Mouse (Mus musculus): ENCODE data around the gene Mapk8ip3. TPM values are rescaled to one million over a fixed set of nuclear protein-coding genes. Genes with fewer than 3 reads are reported as not detected.
A peak's percentile ranks its signal among the peaks of the same experiment; 100 is the strongest.

The Mapk8ip3 gene
- polyA plus RNA-seq, 1 experiment from 2014 or later: 101 TPM

- Histone ChIP-seq H3K4me2 (peak overlapping the region; percentile 93), H3K27me3 (peaks cover 3% of the 10 kb centered on the region; the same call in 1 of the 2 replicates), H3K9ac (peak overlapping the region; percentile 67), H3K9me3 (no peaks in the 10 kb centered on the region), H3K4me1 (replicated peaks) (peaks cover 25% of the 10 kb centered on the region), H3K4me3 (peak overlapping the region; percentile 94), H3K36me3 (peaks cover 20% of the 10 kb centered on the region), H3K27ac (replicated peaks) (no peak overlapping the region)
- WGBS: 82% methylated on average over 10 of the region's 10 CpGs
- no peak for ATAC-seq (ENCODE audit: low FRiP score, low read depth)
These were observed 85.2 kb downstream of the Mapk8ip3 start for GRCm38 (mm10) chr17:24851381-24852125.

- 1% methylated on average over 20 of the region's 20 CpGs for WGBS
- Histone ChIP-seq H3K9me3 (no peaks in the 10 kb centered on the region), H3K4me1 (replicated peaks) (peaks cover 25% of the 10 kb centered on the region), H3K9ac (peak overlapping the region; percentile 67), H3K4me3 (peak overlapping the region; percentile 94), H3K27ac (replicated peaks) (peak overlapping the region; percentile 98), H3K27me3 (peaks cover 3% of the 10 kb centered on the region; the same call in 1 of the 2 replicates), H3K36me3 (peaks cover 15% of the 10 kb centered on the region), H3K4me2 (peak overlapping the region; percentile 93)
- ATAC-seq (ENCODE audit: low FRiP score, low read depth): no peak
These were observed 86.0 kb downstream of the Mapk8ip3 start for GRCm38 (mm10) chr17:24850773-24851127.

GRCm38 (mm10) chr17:24850065-24850772, 86.6 kb downstream of the Mapk8ip3 start, which contains the start of gene Fahd1:
TSS of gene Fahd1 (minus strand) at chr17:24850364.
- Histone ChIP-seq H3K4me3 (peak within 1 kb of the TSS; percentile 94), H3K36me3 (peaks cover 15% of the 10 kb centered on the region), H3K9me3 (no peaks in the 10 kb centered on the region), H3K27ac (replicated peaks) (peak within 1 kb of the TSS; percentile 98), H3K9ac (peak within 1 kb of the TSS; percentile 82), H3K4me1 (replicated peaks) (peaks cover 25% of the 10 kb centered on the region), H3K4me2 (peak within 1 kb of the TSS; percentile 93), H3K27me3 (peaks cover 3% of the 10 kb centered on the region; the same call in 1 of the 2 replicates)
- peak; percentile 100 for ATAC-seq (ENCODE audit: low FRiP score, low read depth)
- under 1% methylated on average over 58 of the region's 58 CpGs for WGBS

GRCm38 (mm10) chr17:24849733-24850064, 87.1 kb downstream of the Mapk8ip3 start:
- H3K9me3 ChIP-seq: no peaks in the 10 kb centered on the region
- peaks cover 3% of the 10 kb centered on the region; the same call in 1 of the 2 replicates for H3K27me3 ChIP-seq
- ATAC-seq (ENCODE audit: low FRiP score, low read depth): no peak; the same call in 1 of the 2 replicates
- H3K4me1 ChIP-seq (replicated peaks): peaks cover 25% of the 10 kb centered on the region
- peak overlapping the region; percentile 94 for H3K4me3 ChIP-seq
- peak overlapping the region; percentile 98 for H3K27ac ChIP-seq (replicated peaks)
- H3K9ac ChIP-seq: peak overlapping the region; percentile 82
- H3K36me3 ChIP-seq: peaks cover 15% of the 10 kb centered on the region
- under 1% methylated on average over 21 of the region's 21 CpGs for WGBS
- peak overlapping the region; percentile 93 for H3K4me2 ChIP-seq

GRCm38 (mm10) chr17:24848600-24849031, 88.2 kb downstream of the Mapk8ip3 start:
- peaks cover 25% of the 10 kb centered on the region for H3K4me1 ChIP-seq (replicated peaks)
- H3K4me2 ChIP-seq: peak overlapping the region; percentile 93
- H3K9me3 ChIP-seq: no peaks in the 10 kb centered on the region
- no peak for ATAC-seq (ENCODE audit: low FRiP score, low read depth)
- H3K27ac ChIP-seq (replicated peaks): no peak overlapping the region
- peak overlapping the region; percentile 94 for H3K4me3 ChIP-seq
- H3K27me3 ChIP-seq: peaks cover 6% of the 10 kb centered on the region; the same call in 1 of the 2 replicates
- peaks cover 6% of the 10 kb centered on the region for H3K36me3 ChIP-seq
- 0 out of 2 replicates have a peak overlapping the region, but pooled peaks have one; percentile 16 for H3K9ac ChIP-seq

- no peak overlapping the region for H3K27ac ChIP-seq (replicated peaks)
- peaks cover 6% of the 10 kb centered on the region; the same call in 1 of the 2 replicates for H3K27me3 ChIP-seq
- no peaks in the 10 kb centered on the region for H3K36me3 ChIP-seq
- no peak overlapping the region for H3K4me2 ChIP-seq
- 90% methylated on average over 1 of the region's 1 CpGs for WGBS
- H3K9me3 ChIP-seq: no peaks in the 10 kb centered on the region
- no peak for ATAC-seq (ENCODE audit: low FRiP score, low read depth)
- peaks cover 25% of the 10 kb centered on the region for H3K4me1 ChIP-seq (replicated peaks)
- no peak overlapping the region for H3K4me3 ChIP-seq
- no peak overlapping the region for H3K9ac ChIP-seq
These were observed 89.4 kb downstream of the Mapk8ip3 start for GRCm38 (mm10) chr17:24847386-24847785.

- ATAC-seq (ENCODE audit: low FRiP score, low read depth): no peak
- 59% methylated on average over 9 of the region's 9 CpGs for WGBS
These were observed 92.3 kb downstream of the Mapk8ip3 start for GRCm38 (mm10) chr17:24844525-24844924.

GRCm38 (mm10) chr17:24842631-24843030, 94.1 kb downstream of the Mapk8ip3 start:
- no peak overlapping the region for H3K27ac ChIP-seq (replicated peaks)
- WGBS: 65% methylated on average over 2 of the region's 2 CpGs

More at GRCm38 (mm10) chr17:24844525-24844924, 92.3 kb downstream of the Mapk8ip3 start:
- H3K4me1 ChIP-seq (replicated peaks): peaks cover 13% of the 10 kb centered on the region
- H3K4me2 ChIP-seq: no peak overlapping the region
- H3K9ac ChIP-seq: no peak overlapping the region
- H3K36me3 ChIP-seq: no peaks in the 10 kb centered on the region
- H3K4me3 ChIP-seq: no peak overlapping the region
- H3K27ac ChIP-seq (replicated peaks): no peak overlapping the region
- no peaks in the 10 kb centered on the region for H3K9me3 ChIP-seq
- peaks cover 11% of the 10 kb centered on the region for H3K27me3 ChIP-seq

More at GRCm38 (mm10) chr17:24842631-24843030, 94.1 kb downstream of the Mapk8ip3 start:
- Histone ChIP-seq H3K9me3 (no peaks in the 10 kb centered on the region), H3K36me3 (no peaks in the 10 kb centered on the region), H3K4me1 (replicated peaks) (no peaks in the 10 kb centered on the region), H3K9ac (no peak overlapping the region), H3K4me3 (no peak overlapping the region), H3K27me3 (peaks cover 11% of the 10 kb centered on the region), H3K4me2 (no peak overlapping the region)
- no peak for ATAC-seq (ENCODE audit: low FRiP score, low read depth)

Other genes with a start within 250 kb of the Mapk8ip3 start
- 234 and 241 TPM in 2 replicates for gene Syngr3, start 247.0 kb downstream of the Mapk8ip3 start, polyA plus RNA-seq (2015; fragmentation: Nextera tagmentation; extraction: Ambion mirVana)
- 36.5 and 36.6 TPM in 2 replicates for gene Gfer, start 240.8 kb downstream of the Mapk8ip3 start, polyA plus RNA-seq (2015; fragmentation: Nextera tagmentation; extraction: Ambion mirVana)
- gene Noxo1, start 240.7 kb downstream of the Mapk8ip3 start, polyA plus RNA-seq (2015; fragmentation: Nextera tagmentation; extraction: Ambion mirVana): 1.5 and 2.3 TPM in 2 replicates
- 64.2 and 64.9 TPM in 2 replicates for gene Tbl3, start 229.3 kb downstream of the Mapk8ip3 start, polyA plus RNA-seq (2015; fragmentation: Nextera tagmentation; extraction: Ambion mirVana)
- gene Rnf151, start 218.9 kb downstream of the Mapk8ip3 start, polyA plus RNA-seq (2015; fragmentation: Nextera tagmentation; extraction: Ambion mirVana): not detected in 2 replicates
- gene Rps2, start 218.9 kb downstream of the Mapk8ip3 start, polyA plus RNA-seq (2015; fragmentation: Nextera tagmentation; extraction: Ambion mirVana): 753 and 774 TPM in 2 replicates
- 290 TPM in 2 replicates for gene Ndufb10, start 212.5 kb downstream of the Mapk8ip3 start, polyA plus RNA-seq (2015; fragmentation: Nextera tagmentation; extraction: Ambion mirVana)
- 0.22 TPM in 1 of 2 replicates, not detected in the other for gene Rpl3l, start 209.2 kb downstream of the Mapk8ip3 start, polyA plus RNA-seq (2015; fragmentation: Nextera tagmentation; extraction: Ambion mirVana)
- gene Msrb1, start 200.3 kb downstream of the Mapk8ip3 start, polyA plus RNA-seq (2015; fragmentation: Nextera tagmentation; extraction: Ambion mirVana): 19.4 and 20.8 TPM in 2 replicates
- gene Hs3st6, start 184.0 kb downstream of the Mapk8ip3 start, polyA plus RNA-seq (2015; fragmentation: Nextera tagmentation; extraction: Ambion mirVana): 0.30 and 0.33 TPM in 2 replicates
- not detected in 2 replicates for gene Meiob, start 132.7 kb downstream of the Mapk8ip3 start, polyA plus RNA-seq (2015; fragmentation: Nextera tagmentation; extraction: Ambion mirVana)
- gene Hagh, start 96.8 kb downstream of the Mapk8ip3 start, polyA plus RNA-seq (2015; fragmentation: Nextera tagmentation; extraction: Ambion mirVana): 71.8 and 72.1 TPM in 2 replicates
- 20.5 and 20.7 TPM in 2 replicates for gene Fahd1, start 86.6 kb downstream of the Mapk8ip3 start, polyA plus RNA-seq (2015; fragmentation: Nextera tagmentation; extraction: Ambion mirVana)
- gene Igfals, start 71.0 kb downstream of the Mapk8ip3 start, polyA plus RNA-seq (2015; fragmentation: Nextera tagmentation; extraction: Ambion mirVana): 0.12 and 0.24 TPM in 2 replicates
- gene Nubp2, start 50.6 kb downstream of the Mapk8ip3 start, polyA plus RNA-seq (2015; fragmentation: Nextera tagmentation; extraction: Ambion mirVana): 62.7 and 65.2 TPM in 2 replicates
- gene Spsb3, start 50.3 kb downstream of the Mapk8ip3 start, polyA plus RNA-seq (2015; fragmentation: Nextera tagmentation; extraction: Ambion mirVana): 78.5 and 87.6 TPM in 2 replicates
- 27.0 and 30.5 TPM in 2 replicates for gene Eme2, start 41.9 kb downstream of the Mapk8ip3 start, polyA plus RNA-seq (2015; fragmentation: Nextera tagmentation; extraction: Ambion mirVana)
- gene Mrps34, start 41.9 kb downstream of the Mapk8ip3 start, polyA plus RNA-seq (2015; fragmentation: Nextera tagmentation; extraction: Ambion mirVana): 80.1 and 82.3 TPM in 2 replicates
- 81.6 and 85.5 TPM in 2 replicates for gene Nme3, start 40.5 kb downstream of the Mapk8ip3 start, polyA plus RNA-seq (2015; fragmentation: Nextera tagmentation; extraction: Ambion mirVana)
- 101 and 112 TPM in 2 replicates for gene Jpt2, start 23.7 kb upstream of the Mapk8ip3 start, polyA plus RNA-seq (2015; fragmentation: Nextera tagmentation; extraction: Ambion mirVana)
- gene Cramp1l, start 78.8 kb upstream of the Mapk8ip3 start, polyA plus RNA-seq (2015; fragmentation: Nextera tagmentation; extraction: Ambion mirVana): 6.3 and 6.7 TPM in 2 replicates
- 18.8 and 20.0 TPM in 2 replicates for gene Ift140, start 79.1 kb upstream of the Mapk8ip3 start, polyA plus RNA-seq (2015; fragmentation: Nextera tagmentation; extraction: Ambion mirVana)
- gene Tmem204, start 146.6 kb upstream of the Mapk8ip3 start, polyA plus RNA-seq (2015; fragmentation: Nextera tagmentation; extraction: Ambion mirVana): 10.9 TPM in 2 replicates
- 51.3 and 58.9 TPM in 2 replicates for gene Telo2, start 179.0 kb upstream of the Mapk8ip3 start, polyA plus RNA-seq (2015; fragmentation: Nextera tagmentation; extraction: Ambion mirVana)
- not detected in 2 replicates for gene Ptx4, start 183.8 kb upstream of the Mapk8ip3 start, polyA plus RNA-seq (2015; fragmentation: Nextera tagmentation; extraction: Ambion mirVana)
- 29.4 and 32.2 TPM in 2 replicates for gene Clcn7, start 196.4 kb upstream of the Mapk8ip3 start, polyA plus RNA-seq (2015; fragmentation: Nextera tagmentation; extraction: Ambion mirVana)
- gene Ccdc154, start 225.5 kb upstream of the Mapk8ip3 start, polyA plus RNA-seq (2015; fragmentation: Nextera tagmentation; extraction: Ambion mirVana): not detected in 2 replicates
- not detected in 2 replicates for gene Gm38655, start 238.5 kb upstream of the Mapk8ip3 start, polyA plus RNA-seq (2015; fragmentation: Nextera tagmentation; extraction: Ambion mirVana)
- gene BC003965, start 247.6 kb upstream of the Mapk8ip3 start, polyA plus RNA-seq (2015; fragmentation: Nextera tagmentation; extraction: Ambion mirVana): 31.1 and 31.5 TPM in 2 replicates

Data from hindbrain, embryonic 15.5 days (tissue).